Mouse (Mus musculus) bone marrow, adult 2 months (tissue): ENCODE measurements around the gene Olfr1410.

Source experiments
- CTCF ChIP-seq: fragments of 200-500 bp; IDR thresholded peaks from 2 replicates; pipeline ENCODE4 v1.5.1; 2011; ENCODE audit warnings: low read length, control low read depth; ENCODE audit not compliant: control insufficient read depth, insufficient read depth
- POLR2A ChIP-seq: fragments of 200-500 bp; IDR thresholded peaks from 2 replicates; pipeline ENCODE4 v1.6.1; 2011; ENCODE audit warnings: low read depth, mild to moderate bottlenecking, control low read depth, low read length, borderline replicate concordance; ENCODE audit not compliant: control insufficient read depth

DNA sequence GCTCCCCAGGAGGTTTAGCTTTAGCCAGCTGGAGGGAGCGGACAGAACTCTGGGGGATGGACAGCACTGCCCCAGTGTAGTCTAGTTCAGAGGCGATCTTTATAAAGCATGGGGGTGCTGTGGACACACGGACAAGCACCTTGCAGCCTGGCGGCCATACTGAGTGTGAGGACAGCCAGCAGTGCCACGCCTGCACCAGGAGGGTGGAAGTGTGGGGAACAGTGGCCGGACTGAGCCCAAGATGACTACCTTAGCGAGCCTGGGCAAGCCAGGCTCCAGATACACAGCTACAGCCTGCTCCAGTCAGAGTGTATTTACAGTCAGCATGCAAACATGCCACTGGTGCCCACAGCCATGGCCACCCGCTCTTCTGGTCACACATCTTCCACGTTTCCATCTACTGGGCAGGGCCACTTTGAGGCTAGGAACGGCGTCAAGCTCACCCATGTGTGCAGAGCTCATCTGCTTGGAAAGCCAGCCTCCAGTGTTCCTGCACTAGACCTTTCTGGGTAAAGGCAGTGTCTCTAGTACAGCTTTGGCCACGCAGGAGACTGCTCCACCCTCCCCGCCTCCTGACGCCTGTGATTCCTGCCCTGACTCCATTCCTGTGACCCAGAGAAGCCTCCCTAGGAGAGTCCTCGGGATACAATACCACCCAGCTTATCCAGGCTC is 32.1 kb downstream of the Olfr1410 start:
- TF ChIP-seq CTCF, result no peak
- no peak for TF ChIP-seq POLR2A
